Mouse (Mus musculus) thymus, adult 18-20 months (tissue): ENCODE results near the gene Metap2.
A peak's percentile ranks its signal among the peaks of the same experiment; 100 is the strongest.
"Not testable (repeated sequence)": the region's sequence is repeated elsewhere in the genome, so short reads cannot be mapped to it uniquely, and the experiment has no call there.

Experiments used
- DNase-seq, 2 experiments: peaks; one replicate each; pipeline ENCODE4 v3.0.0; 2022; ENCODE audit warnings: mixed read lengths in 2 of 2

The Metap2 gene

GRCm38 (mm10) chr10:93909811-93910446 is 13.0 kb upstream of the Metap2 start:
- DNase-seq, result no peak

GRCm38 (mm10) chr10:93909015-93909414 is 12.1 kb upstream of the Metap2 start:
- no peak for DNase-seq

DNA sequence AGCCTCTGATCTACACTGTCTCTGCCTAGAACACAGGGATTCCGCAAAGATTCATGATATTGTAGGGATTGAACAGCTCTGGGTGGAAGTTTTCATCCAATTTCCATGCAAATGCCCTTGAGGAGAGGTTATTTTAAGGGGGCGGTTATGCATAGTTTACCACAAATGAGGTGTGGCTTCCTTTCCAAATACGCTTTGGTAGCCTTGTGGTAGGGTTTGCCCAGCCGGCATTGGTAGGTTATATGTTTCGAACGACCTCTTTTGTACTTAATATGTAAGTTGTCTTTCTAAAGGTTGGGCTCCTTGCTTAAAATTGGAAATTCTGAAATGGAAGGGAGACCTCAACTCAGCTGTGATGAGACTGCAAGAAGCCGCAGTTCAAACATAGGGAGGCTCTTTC is 11.6 kb upstream of the Metap2 start:
- no peak for DNase-seq

DNA sequence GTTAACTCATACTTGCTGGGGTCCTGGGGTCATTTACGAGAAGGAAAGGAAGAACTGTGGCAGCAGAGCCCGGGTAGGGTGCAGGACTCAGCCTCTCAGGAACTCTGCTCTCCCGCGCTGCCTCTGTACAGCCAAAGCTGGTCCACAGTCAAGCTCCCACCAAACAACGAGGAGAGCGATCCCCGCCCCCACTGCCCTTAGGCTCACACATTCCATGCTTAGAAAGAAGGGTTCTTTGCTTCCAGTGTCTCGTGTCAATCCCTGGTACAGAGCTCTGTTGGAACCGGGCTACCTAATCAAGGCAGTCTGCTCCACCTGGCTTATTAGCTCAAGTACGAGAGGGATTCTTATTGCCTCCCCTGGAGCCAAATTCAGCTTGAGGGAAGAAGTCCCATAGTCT is 10.5 kb upstream of the Metap2 start:
- no peak for DNase-seq

DNA sequence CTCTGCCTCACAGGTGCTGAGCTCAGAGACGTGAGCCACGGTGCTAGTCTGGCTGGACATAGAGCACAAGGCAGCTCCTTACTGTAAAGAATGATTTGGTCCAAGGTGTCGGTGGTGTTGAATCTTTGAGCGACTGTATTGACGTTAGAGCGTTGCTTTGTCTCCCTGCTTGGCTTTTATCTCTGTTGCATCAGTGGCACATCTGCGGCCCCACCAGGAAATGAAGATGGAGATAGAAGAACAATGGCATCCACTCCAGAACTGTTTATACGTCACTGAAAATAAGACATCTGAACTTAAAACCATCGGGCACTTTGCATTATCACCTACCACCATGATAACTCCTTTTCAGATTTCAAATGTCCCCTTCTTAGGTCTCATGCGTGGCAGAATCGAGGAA is 3.0 kb upstream of the Metap2 start:
- no peak for DNase-seq

GRCm38 (mm10) chr10:93899303-93899702 is 2.4 kb upstream of the Metap2 start:
- DNase-seq, result no peak

DNA sequence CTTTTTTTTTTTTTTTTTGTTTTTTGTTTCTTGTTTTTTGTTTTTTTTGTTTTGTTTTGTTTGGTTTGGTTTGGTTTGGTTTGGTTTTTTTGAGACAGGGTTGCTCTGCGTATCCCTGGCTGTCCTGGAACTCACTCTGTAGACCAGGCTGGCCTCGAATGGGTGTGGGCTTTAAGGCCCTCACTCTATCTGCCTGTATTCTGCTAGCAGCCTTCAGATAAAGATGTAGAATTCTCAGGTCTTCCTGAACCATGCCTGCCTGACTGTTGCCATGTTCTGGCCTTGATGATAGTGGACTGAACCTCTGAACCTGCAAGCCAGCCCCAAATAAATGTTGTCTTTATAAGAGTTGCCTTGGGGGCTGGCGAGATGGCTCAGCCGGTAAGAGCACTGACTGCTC is 4.3 kb downstream of the Metap2 start:
- no peak for DNase-seq

GRCm38 (mm10) chr10:93891031-93891430 is 5.9 kb downstream of the Metap2 start:
- DNase-seq, result no peak

DNA sequence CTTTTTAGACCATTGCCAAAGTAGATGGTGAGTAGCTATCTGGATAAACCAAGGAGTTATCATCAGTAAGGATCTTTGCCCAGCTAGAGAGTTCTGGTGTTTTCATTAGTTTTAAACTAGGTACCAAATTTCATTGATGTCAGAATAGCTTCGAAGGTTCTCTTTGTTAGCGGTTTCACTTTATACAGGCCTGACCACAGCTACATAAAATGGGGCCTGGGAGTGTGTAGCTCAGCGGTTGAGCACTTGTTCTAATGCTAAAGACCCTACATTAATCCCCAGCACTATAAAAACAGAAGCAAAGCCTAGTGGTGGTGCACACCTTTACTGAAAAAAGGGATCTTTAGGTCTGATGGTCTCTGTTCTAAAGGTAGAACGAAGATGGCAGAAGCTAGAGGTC is 6.3 kb downstream of the Metap2 start:
- DNase-seq, result no peak

GRCm38 (mm10) chr10:93889976-93890375 is 6.9 kb downstream of the Metap2 start:
- no peak for DNase-seq

- DNase-seq, result peak; percentile 80 to 81
These were observed 7.3 kb downstream of the Metap2 start for GRCm38 (mm10) chr10:93889579-93889950.

- DNase-seq, result peak; percentile 37 to 56
These were observed 7.8 kb downstream of the Metap2 start for GRCm38 (mm10) chr10:93888935-93889578.

DNA sequence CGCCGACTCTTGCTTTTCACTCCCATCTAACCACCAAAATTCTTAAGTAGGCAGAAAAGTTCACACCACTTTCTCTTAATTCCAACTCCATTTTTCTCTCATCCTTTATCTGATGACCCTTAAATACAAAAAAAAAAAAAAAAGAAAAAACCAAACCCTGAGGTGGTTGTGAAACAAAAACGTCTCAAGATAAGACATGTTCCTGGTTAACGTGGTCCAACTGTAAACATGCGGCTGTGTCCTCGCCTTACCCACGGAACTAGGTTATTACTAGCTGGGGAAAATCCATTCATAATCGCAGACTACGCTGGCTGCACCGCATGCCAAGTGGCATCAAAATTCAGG is 8.3 kb downstream of the Metap2 start:
- DNase-seq, result no peak

GRCm38 (mm10) chr10:93885839-93886477 is 10.9 kb downstream of the Metap2 start:
- DNase-seq, result no peak

- DNase-seq, result no peak
These were observed 14.0 kb downstream of the Metap2 start for GRCm38 (mm10) chr10:93882738-93883364.

GRCm38 (mm10) chr10:93881918-93882317 is 15.0 kb downstream of the Metap2 start:
- DNase-seq, result no peak

- DNase-seq, result no peak
These were observed 18.2 kb downstream of the Metap2 start for GRCm38 (mm10) chr10:93878732-93879131.

DNA sequence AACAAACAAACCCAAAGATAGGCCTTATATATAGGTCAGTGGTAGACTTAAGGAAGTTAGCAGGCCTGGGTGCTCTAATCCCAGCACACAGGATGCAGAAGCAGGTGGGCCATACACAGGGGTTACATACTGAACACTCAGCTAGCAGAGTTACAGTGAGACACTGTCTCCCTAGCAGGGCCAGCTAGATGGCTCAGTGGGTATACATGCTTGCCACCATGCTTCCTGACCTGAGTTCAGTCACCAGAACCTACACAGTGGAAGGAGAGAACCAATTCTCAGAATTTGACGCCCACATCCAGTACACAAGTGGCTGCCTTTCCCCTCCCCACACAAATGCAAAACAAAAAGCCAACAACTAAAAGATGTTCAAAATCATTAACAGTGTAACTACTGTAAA is 20.1 kb downstream of the Metap2 start:
- no peak for DNase-seq

- no peak for DNase-seq
These were observed 28.0 kb downstream of the Metap2 start for GRCm38 (mm10) chr10:93868886-93869285.

- no peak for DNase-seq
These were observed 28.5 kb downstream of the Metap2 start for GRCm38 (mm10) chr10:93868401-93868800.

DNA sequence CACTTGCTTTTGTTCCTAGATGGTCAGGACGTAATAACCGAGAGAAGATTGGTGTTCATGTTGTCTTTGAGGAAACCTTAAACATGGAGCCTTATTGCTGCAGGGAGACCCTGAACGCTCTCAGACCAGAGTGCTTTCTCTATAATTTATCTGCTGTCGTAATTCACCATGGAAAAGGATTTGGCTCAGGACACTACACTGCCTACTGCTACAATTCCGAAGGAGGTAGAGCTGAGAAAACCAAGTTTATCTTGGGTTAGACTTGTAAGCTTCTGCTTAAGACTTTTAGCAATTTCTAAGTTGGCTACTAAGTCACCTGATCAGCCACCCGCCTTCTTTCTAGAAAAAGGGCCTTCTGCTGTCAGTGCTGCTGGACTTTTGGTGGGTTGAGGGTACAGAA is 40.8 kb downstream of the Metap2 start:
- DNase-seq, result no peak

GRCm38 (mm10) chr10:93855126-93855525 is 41.8 kb downstream of the Metap2 start:
- DNase-seq, result no peak

- no peak for DNase-seq
These were observed 50.2 kb downstream of the Metap2 start for GRCm38 (mm10) chr10:93846706-93847105.

- DNase-seq, result not testable (repeated sequence)
These were observed 61.8 kb downstream of the Metap2 start for GRCm38 (mm10) chr10:93835115-93835514.
